Mouse (Mus musculus) hindbrain, embryonic 13.5 days (tissue): ENCODE data around the gene Mmel1. TPM values are rescaled to one million over a fixed set of nuclear protein-coding genes. Genes with fewer than 3 reads are reported as not detected.

ENCODE experiments used
- ATAC-seq: fragments of 200-750 bp; cut with Nextera tagmentation; 2 replicates; pipeline ENCODE4 v1.8.0; 2017; ENCODE audit warnings: moderate TSS enrichment; ENCODE audit not compliant: low FRiP score
- H3K27ac ChIP-seq: fragments of 300-500 bp; sonication (generic); 2 replicates; pipeline ENCODE4 v1.5.1; 2015; ENCODE audit warnings: inconsistent platforms, mild to moderate bottlenecking, moderate library complexity
- H3K27me3 ChIP-seq: fragments of 300-500 bp; sonication (generic); 2 replicates; pipeline ENCODE4 v1.6.1; 2015; ENCODE audit warnings: mild to moderate bottlenecking, inconsistent platforms
- H3K36me3 ChIP-seq: fragments of 300-500 bp; sonication (generic); 2 replicates; pipeline ENCODE4 v1.6.1; 2015; ENCODE audit warnings: mild to moderate bottlenecking, inconsistent platforms
- H3K4me1 ChIP-seq: fragments of 300-500 bp; sonication (generic); replicated peaks from 2 replicates; pipeline ENCODE4 v1.6.1; 2015; ENCODE audit warnings: inconsistent platforms
- H3K4me2 ChIP-seq: fragments of 300-500 bp; sonication (generic); 2 replicates; pipeline ENCODE4 v1.6.1; 2015; ENCODE audit warnings: inconsistent platforms, mild to moderate bottlenecking, moderate library complexity
- H3K4me3 ChIP-seq: fragments of 300-500 bp; sonication (generic); 2 replicates; pipeline ENCODE4 v1.5.1; 2015; ENCODE audit warnings: mild to moderate bottlenecking, inconsistent platforms
- H3K9ac ChIP-seq: fragments of 300-500 bp; sonication (generic); 2 replicates; pipeline ENCODE4 v1.6.1; 2015; ENCODE audit warnings: mild to moderate bottlenecking, inconsistent platforms
- H3K9me3 ChIP-seq: fragments of 300-500 bp; sonication (generic); 2 replicates; pipeline ENCODE4 v1.6.1; 2016; ENCODE audit warnings: inconsistent platforms
- WGBS: fragments of 180-500 bp; shearing (Covaris S2); methylation state at CpG from one replicate; pipeline ENCODE4 v1.1.7; 2015; 5-methylcytosine and 5-hydroxymethylcytosine counted together
- polyA plus RNA-seq: library from polyadenylated mRNA; unstranded; fragments of >200 nt; fragmentation: Nextera tagmentation; extraction: Ambion mirVana; gene quantifications from 2 replicates; pipeline ENCODE4 v1.2.1, GENCODE M21; 2015

Mmel1 gene
- polyA plus RNA-seq, 1 experiment from 2014 or later, result 0.25 TPM

GRCm38 (mm10) chr4:154854676-154855345 lies 14.6 kb upstream of the Mmel1 start:
- H3K9me3 ChIP-seq, result no peaks in the 10 kb centered on the region
- peak overlapping the region; percentile 84; the same call in 1 of the 2 replicates for H3K9ac ChIP-seq
- 62% methylated on average over 12 of the region's 12 CpGs for WGBS
- H3K27ac ChIP-seq, result no peak overlapping the region
- peaks cover 42% of the 10 kb centered on the region for H3K27me3 ChIP-seq
- H3K4me1 ChIP-seq, result peaks cover 14% of the 10 kb centered on the region
- peak overlapping the region; percentile 81 for H3K4me2 ChIP-seq
- no peaks in the 10 kb centered on the region for H3K36me3 ChIP-seq
- ATAC-seq, result no peak
- H3K4me3 ChIP-seq, result peak overlapping the region; percentile 51; the same call in 1 of the 2 replicates

GRCm38 (mm10) chr4:154855721-154856479 lies 13.5 kb upstream of the Mmel1 start:
- WGBS, result under 1% methylated on average over 71 of the region's 110 CpGs
- H3K9me3 ChIP-seq, result no peaks in the 10 kb centered on the region
- H3K27me3 ChIP-seq, result peaks cover 43% of the 10 kb centered on the region
- peak; percentile 97 for ATAC-seq
- peak overlapping the region; percentile 51 for H3K4me3 ChIP-seq
- H3K4me2 ChIP-seq, result peak overlapping the region; percentile 81
- peak overlapping the region; percentile 84 for H3K9ac ChIP-seq
- peak overlapping the region; percentile 89 for H3K27ac ChIP-seq
- no peaks in the 10 kb centered on the region for H3K36me3 ChIP-seq
- peaks cover 14% of the 10 kb centered on the region for H3K4me1 ChIP-seq

DNA sequence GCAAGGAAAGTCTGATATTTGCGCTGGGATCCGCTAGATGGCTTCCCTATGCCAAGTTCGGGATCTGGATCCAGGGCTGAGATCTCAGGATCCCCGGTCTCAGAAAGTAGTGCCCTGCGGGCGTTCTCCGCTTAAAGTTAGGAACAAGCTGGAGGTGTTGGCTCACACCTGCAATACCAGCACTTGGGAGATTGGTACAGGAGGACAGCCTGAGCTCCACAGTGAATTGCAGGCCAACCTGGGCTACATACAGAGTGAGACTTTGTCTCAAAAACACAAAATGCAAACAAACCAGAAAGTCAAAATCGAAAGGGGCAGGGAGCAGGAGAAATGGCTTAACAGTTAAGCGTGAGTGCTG lies 12.9 kb upstream of the Mmel1 start:
- peak overlapping the region; percentile 89 for H3K27ac ChIP-seq
- peaks cover 43% of the 10 kb centered on the region for H3K27me3 ChIP-seq
- peaks cover 14% of the 10 kb centered on the region for H3K4me1 ChIP-seq
- peak overlapping the region; percentile 81 for H3K4me2 ChIP-seq
- no peak for ATAC-seq
- 18% methylated on average over 9 of the region's 9 CpGs for WGBS
- no peaks in the 10 kb centered on the region for H3K9me3 ChIP-seq
- no peaks in the 10 kb centered on the region for H3K36me3 ChIP-seq
- peak overlapping the region; percentile 84 for H3K9ac ChIP-seq
- peak overlapping the region; percentile 51 for H3K4me3 ChIP-seq

DNA sequence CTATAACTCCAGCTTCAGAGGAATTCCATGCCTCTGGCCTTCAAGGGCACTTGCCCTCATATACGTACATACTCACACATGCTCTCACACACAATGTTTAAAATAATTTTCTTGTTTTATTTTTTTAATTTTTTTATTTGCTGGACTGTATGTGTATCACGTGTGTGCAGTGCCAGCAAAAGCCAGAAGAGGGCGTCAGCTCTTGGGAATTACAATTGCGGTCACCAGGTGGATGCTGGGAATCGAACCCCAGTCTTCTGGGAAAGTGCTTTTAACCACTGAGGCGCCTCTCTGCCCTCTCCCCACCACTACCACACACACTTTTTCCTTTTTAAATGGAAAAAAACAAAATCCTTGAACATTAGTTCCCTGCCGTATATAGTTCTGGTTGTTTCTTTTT lies 12.5 kb upstream of the Mmel1 start:
- ATAC-seq, result no peak
- WGBS, result 88% methylated on average over 7 of the region's 7 CpGs
- H3K36me3 ChIP-seq, result no peaks in the 10 kb centered on the region
- peak overlapping the region; percentile 51 for H3K4me3 ChIP-seq
- H3K27ac ChIP-seq, result peak overlapping the region; percentile 89
- peaks cover 14% of the 10 kb centered on the region for H3K4me1 ChIP-seq
- H3K27me3 ChIP-seq, result peaks cover 46% of the 10 kb centered on the region
- H3K9me3 ChIP-seq, result no peaks in the 10 kb centered on the region
- H3K9ac ChIP-seq, result no peak overlapping the region
- H3K4me2 ChIP-seq, result peak overlapping the region; percentile 81

DNA sequence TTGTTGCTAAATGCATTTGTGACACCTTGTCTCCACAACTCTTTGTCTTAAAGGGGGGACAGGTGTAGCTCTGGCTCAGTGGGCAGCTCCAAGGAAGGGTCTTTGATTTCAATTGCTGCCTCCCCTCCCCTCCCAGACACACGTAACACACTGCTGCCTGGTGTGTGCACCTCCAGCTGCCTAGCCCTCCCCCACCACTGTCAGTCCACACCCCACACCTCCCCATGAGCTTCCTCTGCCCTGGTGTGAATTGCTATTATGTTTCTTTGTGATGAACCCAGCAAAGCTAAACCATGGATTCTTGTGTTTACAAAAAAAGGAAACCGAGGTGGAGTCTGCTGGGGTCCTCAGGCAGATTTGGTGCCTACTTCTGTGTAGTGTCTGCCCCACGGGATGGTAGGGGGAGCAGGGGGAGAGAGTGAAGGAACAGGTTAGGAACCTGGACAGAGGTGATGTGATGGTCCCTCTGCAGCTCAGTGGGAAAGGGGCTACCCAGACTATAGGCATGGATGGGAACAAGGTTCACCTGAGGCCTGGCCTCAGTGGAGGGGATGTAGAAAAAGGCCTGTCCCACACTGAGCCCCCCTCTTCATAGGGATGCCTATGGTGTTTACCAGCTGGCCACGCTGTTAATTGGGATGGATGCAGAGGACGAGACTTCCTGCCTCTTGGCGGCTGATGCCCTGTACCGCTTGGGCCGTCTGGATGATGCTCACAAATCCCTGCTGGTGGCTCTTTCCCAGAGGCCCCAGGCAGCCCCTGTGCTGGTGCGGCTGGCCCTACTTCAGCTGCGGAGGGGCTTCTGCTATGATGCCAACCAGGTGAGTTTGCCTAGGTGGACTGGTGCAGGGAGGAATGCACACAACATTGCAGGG lies 11.8 kb upstream of the Mmel1 start:
- H3K36me3 ChIP-seq, result no peaks in the 10 kb centered on the region
- H3K4me3 ChIP-seq, result no peak overlapping the region
- H3K27ac ChIP-seq, result no peak overlapping the region
- ATAC-seq, result no peak
- 81% methylated on average over 10 of the region's 10 CpGs for WGBS
- no peak overlapping the region for H3K4me2 ChIP-seq
- H3K27me3 ChIP-seq, result peaks cover 48% of the 10 kb centered on the region
- peaks cover 14% of the 10 kb centered on the region for H3K4me1 ChIP-seq
- H3K9ac ChIP-seq, result 0 out of 2 replicates have a peak overlapping the region, but pooled peaks have one; percentile 14
- H3K9me3 ChIP-seq, result no peaks in the 10 kb centered on the region

DNA sequence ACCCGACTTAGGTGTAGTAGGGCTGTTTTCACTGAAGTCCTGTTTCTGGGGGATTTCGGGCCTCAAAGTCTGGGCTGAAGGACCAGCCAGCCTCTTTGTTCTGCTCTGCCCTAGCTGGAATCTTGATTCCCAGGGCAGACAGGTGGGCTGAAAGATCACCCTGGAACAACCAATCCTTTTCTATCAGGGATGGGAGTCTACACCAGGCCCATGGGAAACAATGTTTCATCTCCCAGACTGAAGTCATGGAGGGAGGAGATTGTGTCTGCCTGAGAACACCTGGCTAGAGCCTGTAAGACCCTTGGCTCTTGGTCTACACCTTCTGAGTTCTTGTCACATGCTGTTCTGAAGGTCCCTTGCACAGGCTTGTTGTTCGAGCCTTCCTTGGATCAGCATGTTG lies 10.8 kb upstream of the Mmel1 start:
- H3K27me3 ChIP-seq, result peaks cover 41% of the 10 kb centered on the region
- ATAC-seq, result no peak
- 81% methylated on average over 3 of the region's 3 CpGs for WGBS

GRCm38 (mm10) chr4:154861967-154862366 lies 7.4 kb upstream of the Mmel1 start:
- no peaks in the 10 kb centered on the region for H3K9me3 ChIP-seq
- H3K27me3 ChIP-seq, result peaks cover 21% of the 10 kb centered on the region
- no peak overlapping the region for H3K27ac ChIP-seq
- H3K4me3 ChIP-seq, result no peak overlapping the region
- ATAC-seq, result no peak
- H3K4me2 ChIP-seq, result no peak overlapping the region
- no peak overlapping the region; the same call in 1 of the 2 replicates for H3K9ac ChIP-seq
- peaks cover 17% of the 10 kb centered on the region for H3K4me1 ChIP-seq
- no peaks in the 10 kb centered on the region for H3K36me3 ChIP-seq
- 86% methylated on average over 5 of the region's 5 CpGs for WGBS

More for the DNA sequence above, 10.8 kb upstream of the Mmel1 start:
- H3K4me2 ChIP-seq, result no peak overlapping the region
- no peaks in the 10 kb centered on the region for H3K36me3 ChIP-seq
- H3K9ac ChIP-seq, result peak overlapping the region; percentile 14; the same call in 1 of the 2 replicates
- H3K4me1 ChIP-seq, result peaks cover 15% of the 10 kb centered on the region
- no peak overlapping the region for H3K4me3 ChIP-seq
- no peak overlapping the region for H3K27ac ChIP-seq
- no peaks in the 10 kb centered on the region for H3K9me3 ChIP-seq

DNA sequence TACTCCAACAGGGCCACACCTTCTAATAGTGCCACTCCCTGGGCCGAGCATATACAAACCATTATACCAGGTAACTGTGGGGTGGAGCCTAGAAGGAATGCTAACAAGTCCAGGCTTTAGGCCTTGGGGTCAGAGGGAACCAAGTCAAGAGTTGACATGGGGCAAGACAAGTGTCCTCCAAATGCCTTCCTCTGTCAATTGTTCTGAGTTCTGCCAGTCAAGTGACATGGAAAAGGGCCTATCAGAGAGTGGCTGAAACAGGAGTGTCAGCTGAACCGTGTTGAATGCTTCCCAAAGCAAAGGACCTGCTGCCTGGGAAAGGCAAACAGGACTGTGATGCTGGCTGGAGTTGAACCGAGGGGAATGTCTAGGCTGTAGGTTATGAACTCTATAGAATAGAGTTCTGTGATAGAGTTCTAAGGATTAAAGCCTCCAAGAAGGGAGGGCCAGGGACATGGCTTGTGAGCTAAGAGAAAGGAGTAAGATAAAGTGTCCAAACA lies 5.9 kb upstream of the Mmel1 start:
- 89% methylated on average over 3 of the region's 3 CpGs for WGBS
- no peak for ATAC-seq
- Histone ChIP-seq H3K4me2 (no peak overlapping the region), H3K9ac (no peak overlapping the region), H3K36me3 (no peaks in the 10 kb centered on the region), H3K4me1 (peaks cover 17% of the 10 kb centered on the region), H3K27me3 (peaks cover 24% of the 10 kb centered on the region), H3K4me3 (0 out of 2 replicates have a peak overlapping the region, but pooled peaks have one; percentile 39), H3K27ac (peak overlapping the region; percentile 84), H3K9me3 (no peaks in the 10 kb centered on the region)

DNA sequence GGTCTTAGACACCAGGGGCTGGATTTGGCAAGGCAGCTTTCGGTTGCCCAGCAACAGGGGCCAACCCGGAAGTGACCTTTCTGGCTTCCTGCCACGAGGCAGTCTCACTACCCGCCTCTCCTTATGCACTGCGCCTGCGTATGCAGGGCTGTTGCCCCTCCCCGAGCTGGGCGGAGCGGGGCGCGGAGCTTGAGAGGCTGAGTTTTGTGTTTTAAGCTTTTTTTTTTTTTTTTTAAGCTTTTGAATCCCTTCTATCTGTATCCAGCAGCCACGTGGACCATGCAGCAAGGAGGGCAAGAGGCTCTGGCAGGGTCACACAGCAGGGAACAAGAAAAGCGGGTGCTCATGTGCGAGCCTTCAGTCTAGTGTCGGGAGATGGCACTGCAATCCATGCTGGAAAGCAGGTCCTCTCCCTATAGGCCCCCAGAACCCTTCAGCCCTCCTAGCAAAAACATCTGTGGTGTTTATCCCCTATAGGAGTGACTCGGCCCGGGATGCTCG lies 5.1 kb upstream of the Mmel1 start:
- H3K27me3 ChIP-seq, result peaks cover 17% of the 10 kb centered on the region
- peak overlapping the region; percentile 39 for H3K4me3 ChIP-seq
- peak overlapping the region; percentile 84 for H3K27ac ChIP-seq
- WGBS, result 1% methylated on average over 18 of the region's 18 CpGs
- peak overlapping the region; percentile 67 for H3K9ac ChIP-seq
- H3K4me2 ChIP-seq, result peak overlapping the region; percentile 57
- H3K9me3 ChIP-seq, result no peaks in the 10 kb centered on the region
- ATAC-seq, result peak; percentile 90
- peaks cover 17% of the 10 kb centered on the region for H3K4me1 ChIP-seq
- H3K36me3 ChIP-seq, result no peaks in the 10 kb centered on the region

DNA sequence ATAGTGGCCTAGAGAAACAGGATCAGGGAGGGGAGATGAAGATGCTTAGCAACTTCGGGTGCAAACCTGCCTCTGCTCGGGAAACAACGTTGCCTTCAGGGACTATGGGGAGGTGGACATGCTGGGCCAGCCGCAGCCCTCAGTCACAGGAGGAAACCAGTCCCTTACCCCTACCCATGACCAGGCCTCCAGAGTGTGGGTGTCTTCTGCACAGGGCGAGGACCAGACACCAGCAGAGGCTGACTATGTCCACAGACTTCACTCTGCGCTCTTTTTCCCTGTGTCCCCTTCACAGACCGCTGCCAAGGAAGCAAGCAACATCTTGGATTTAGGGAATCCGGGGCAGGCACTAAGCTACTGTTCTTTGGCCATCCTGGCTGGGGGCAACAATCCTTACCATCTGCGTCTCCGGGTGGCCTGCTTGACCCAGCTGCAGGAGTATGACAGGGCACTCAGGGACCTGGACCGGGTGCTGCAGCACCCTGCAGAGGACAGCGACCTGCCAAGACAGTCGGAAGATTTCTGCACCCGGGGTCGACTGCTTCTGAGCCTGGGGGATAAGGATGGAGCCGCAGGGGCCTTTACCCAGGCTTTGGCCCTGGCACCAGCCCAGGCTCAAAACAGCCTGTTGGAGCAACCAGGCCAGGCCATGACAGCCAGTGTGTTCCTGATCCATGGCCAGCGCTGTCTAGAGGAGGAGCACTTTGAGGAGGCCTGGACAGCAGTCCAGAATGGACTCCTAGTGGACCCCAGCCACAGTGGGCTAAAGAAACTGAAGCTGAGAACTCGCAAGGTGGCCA lies 4.2 kb upstream of the Mmel1 start:
- H3K4me3 ChIP-seq, result peak overlapping the region; percentile 39; the same call in 1 of the 2 replicates
- WGBS, result 86% methylated on average over 18 of the region's 18 CpGs
- 0 out of 2 replicates have a peak, but pooled peaks have one; percentile 36 for ATAC-seq
- H3K9me3 ChIP-seq, result no peaks in the 10 kb centered on the region
- H3K27ac ChIP-seq, result peak overlapping the region; percentile 84
- H3K4me1 ChIP-seq, result peaks cover 17% of the 10 kb centered on the region
- H3K9ac ChIP-seq, result peak overlapping the region; percentile 67
- peaks cover 11% of the 10 kb centered on the region; the same call in 1 of the 2 replicates for H3K27me3 ChIP-seq
- H3K36me3 ChIP-seq, result no peaks in the 10 kb centered on the region
- peak overlapping the region; percentile 57 for H3K4me2 ChIP-seq

- peaks cover 17% of the 10 kb centered on the region for H3K27me3 ChIP-seq
- H3K9me3 ChIP-seq, result no peaks in the 10 kb centered on the region
- WGBS, result 91% methylated on average over 5 of the region's 5 CpGs
- no peak overlapping the region for H3K4me2 ChIP-seq
- H3K9ac ChIP-seq, result no peak overlapping the region
- peaks cover 17% of the 10 kb centered on the region for H3K4me1 ChIP-seq
- no peaks in the 10 kb centered on the region for H3K36me3 ChIP-seq
- H3K4me3 ChIP-seq, result no peak overlapping the region
- no peak overlapping the region for H3K27ac ChIP-seq
- ATAC-seq, result no peak
Observed at GRCm38 (mm10) chr4:154866391-154866790, 3.0 kb upstream of the Mmel1 start.
